Mouse (Mus musculus) liver, adult (tissue): ENCODE measurements around the gene Brk1.

Experiments
- GATA4 ChIP-seq: IDR thresholded peaks from 2 replicates; pipeline ENCODE4 v1.6.1; 2014; ENCODE audit warnings: mild to moderate bottlenecking, low read length; ENCODE audit not compliant: insufficient replicate concordance

Brk1 gene

DNA sequence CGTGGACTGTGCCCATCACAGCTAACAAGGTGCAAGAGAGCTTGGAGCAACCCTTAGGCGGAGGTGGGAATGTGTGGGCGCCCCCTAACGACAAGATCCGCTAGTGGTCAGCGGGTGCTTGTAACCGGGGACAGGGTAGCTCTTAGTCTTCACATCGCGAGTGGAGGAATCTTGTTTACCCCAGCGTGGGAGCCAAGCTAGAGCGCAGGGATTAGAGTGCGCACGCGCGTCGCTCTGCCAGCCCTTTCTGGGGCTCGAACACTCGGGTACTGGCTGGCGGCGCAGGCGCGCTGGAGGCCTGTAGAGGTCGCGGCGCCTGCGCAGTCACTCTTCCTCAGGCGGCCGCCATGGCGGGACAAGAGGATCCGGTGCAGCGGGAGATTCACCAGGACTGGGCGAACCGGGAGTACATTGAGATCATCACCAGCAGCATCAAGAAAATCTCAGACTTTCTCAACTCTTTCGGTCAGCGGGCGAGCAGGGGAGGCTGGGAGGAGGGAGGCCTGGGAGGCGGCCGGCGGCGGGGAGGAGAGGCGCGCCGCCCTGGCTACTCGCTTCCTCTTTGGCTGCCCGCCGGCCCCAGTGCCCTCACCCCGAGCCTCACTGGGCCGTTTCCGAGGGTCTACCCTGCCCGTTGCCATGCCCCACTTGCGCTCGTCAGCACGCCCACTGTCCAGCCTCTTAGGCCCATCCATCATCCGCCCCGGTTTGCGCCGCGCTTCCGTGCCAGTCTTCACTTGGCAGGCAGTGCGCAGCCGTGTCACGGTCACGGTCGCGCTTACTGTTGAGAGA lies at the start of gene Brk1:
Gene Brk1 (plus strand): TSS at position 341 of the 792 bp plus-strand sequence.
- no peak for TF ChIP-seq GATA4

DNA sequence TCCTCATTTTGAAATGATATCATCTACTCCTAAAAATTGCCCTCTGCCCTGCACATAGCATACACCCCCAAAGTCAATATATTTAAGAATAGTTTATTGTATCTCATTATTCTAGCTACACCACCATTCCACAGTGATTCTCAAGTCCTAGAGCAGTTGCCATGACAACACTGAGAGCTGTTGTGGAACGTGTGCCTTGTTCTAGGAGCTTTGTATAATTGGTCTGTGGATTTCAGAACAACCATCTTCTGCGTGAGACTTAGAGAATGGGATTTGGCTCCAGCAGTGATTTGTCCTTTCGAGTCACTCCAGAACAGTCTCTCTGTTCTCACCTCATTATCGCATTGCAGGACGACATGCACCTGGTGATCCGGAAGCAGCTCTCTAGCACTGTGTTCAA lies 44.8 kb upstream of the Brk1 start:
- TF ChIP-seq GATA4 = no peak

DNA sequence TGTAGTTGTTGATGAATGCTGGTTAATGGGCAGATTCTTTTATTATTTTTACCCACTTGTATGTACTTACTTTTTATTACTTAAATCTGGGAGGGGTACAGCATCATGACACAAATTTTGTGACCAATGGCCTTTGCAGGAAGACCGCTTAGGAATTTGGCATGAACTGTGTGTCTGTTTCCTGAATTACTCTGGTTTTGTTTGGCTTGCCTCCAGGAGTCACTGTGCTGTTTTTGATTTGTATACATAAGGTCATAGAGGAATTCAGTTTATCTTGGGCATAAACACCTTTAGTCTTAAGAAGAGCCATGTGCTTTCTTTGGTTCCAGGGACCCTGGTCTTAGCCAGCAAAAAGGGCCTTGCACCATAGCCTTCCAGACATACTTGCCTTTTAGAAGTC lies 40.0 kb upstream of the Brk1 start:
- no peak for TF ChIP-seq GATA4

DNA sequence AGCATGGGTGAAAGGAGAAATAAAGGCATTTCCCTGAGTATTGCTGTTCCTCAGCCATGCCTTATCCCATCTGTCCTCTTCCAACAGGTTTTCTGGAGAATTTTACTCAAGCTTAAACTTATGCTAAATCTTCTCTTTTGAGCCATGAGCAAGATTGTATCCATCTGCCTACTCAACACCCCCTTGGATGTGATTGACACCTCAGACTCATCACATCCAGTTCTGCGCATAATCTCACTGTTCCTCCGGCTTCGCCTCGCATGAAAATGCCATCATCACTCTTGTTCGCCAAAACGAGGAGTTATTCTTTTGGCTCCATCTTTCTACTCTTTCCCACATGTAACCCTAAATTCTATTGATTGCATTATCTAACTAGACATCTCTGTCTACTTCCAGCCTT lies 28.5 kb upstream of the Brk1 start:
- TF ChIP-seq GATA4 = no peak

DNA sequence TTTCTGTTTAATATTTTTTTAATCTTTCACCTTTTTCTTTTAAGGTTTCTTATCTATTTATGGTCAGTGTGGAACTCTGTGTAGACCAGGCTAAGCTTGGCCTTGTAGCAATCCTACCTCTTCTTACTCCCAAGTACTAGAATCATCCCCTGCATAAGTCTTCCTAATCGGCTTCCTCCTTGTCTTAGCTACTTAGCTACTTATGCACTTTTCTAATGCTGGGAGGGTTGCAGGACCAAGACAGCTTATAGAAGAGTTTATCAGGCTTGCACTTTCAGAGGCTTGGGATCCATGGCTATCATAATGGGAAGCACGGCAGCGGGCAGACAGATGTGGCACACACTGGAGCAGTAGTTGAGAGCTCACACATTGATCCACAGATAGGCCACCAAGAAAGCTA lies 25.3 kb upstream of the Brk1 start:
- no peak for TF ChIP-seq GATA4

DNA sequence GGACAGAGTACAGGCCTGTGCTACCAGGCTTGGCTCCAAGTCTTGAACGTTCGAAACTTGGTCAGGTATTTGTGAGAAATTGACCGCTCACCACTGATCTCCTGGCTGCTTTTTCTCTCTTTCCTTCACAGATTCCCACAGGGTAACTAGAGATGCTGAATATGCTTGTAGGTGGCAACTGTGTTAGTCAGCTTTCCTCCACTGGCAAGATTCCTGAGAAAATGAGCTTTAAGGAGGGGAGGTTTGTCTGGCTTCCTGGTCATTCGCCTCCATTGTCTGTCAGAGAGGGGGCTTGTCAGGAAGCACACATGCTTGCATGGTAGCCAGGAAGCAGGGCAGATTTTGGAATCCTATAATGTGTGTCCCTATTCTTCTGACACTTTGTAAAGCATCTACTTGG lies 21.5 kb upstream of the Brk1 start:
- no peak for TF ChIP-seq GATA4

DNA sequence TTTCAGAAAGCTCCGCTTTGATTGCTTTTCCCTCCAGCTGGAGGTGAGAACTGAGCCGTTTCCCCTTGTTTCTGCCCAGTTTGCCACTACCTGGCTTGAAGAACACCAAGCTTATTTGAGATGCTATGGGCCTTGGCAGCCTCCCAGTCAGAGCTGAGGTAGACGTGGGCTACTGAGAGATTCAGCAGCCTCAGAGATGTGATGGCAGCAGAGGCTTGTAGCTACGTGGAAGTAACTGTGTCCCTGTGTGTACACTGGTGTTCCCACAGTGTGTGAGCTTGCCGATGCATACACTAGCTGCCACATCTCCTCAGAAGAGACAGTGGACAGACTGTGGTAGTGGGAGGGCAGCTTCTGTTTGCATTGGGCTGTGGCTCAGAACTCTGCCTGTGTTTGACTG lies 19.5 kb upstream of the Brk1 start:
- TF ChIP-seq GATA4 = no peak

DNA sequence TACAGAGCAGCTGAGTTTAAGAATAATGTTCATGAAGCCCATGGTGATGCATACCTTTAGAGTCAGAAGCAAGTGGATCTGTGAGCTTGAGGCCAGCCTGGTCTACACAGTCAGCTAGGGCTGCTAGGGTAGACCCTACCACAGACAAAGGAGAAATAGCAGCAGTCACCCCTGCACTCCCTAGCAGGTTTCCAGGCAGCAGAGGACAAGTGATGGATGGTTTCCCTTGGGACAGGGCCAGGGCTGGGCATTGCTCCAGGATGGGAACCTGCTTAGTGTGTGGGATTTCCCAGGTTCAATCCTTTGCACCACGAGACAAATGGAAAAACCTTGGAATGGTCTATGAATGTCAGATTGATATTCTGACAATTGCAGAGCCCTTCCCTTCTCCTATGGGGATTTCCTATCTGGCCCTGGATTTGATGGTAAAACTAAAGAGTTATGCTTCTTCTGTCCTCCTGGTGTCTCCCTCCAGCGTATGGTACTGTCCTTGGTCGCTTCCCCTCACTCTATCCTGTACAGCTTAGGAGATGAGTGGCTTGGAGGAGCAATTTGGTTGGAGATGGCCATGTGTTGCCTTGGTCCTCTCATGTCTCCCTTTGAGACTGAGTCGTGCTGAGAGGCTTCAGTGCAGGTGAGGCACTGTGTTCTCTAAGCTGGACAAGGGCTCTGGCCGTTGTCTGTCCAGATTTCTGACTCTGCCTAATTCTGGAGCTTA lies 17.9 kb upstream of the Brk1 start:
- TF ChIP-seq GATA4 = no peak

DNA sequence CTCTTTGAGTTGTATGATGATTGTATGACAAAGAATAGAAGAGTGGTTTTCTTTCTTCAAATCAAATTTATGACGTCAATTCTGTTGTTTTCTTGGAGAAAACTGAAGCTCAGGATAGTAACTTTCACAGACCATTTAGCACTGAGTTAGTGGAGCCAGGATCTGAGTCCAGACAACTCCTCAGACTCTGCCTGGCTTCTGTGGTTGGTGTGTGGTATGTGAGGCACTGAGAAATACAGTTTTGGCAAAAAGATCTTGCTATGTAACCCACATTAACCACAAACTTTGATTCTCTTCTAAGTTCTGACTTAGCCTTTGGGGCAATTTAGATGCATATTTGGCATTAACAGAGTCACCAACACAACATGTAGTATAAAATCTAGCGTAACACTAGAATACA lies 11.9 kb upstream of the Brk1 start:
- no peak for TF ChIP-seq GATA4

DNA sequence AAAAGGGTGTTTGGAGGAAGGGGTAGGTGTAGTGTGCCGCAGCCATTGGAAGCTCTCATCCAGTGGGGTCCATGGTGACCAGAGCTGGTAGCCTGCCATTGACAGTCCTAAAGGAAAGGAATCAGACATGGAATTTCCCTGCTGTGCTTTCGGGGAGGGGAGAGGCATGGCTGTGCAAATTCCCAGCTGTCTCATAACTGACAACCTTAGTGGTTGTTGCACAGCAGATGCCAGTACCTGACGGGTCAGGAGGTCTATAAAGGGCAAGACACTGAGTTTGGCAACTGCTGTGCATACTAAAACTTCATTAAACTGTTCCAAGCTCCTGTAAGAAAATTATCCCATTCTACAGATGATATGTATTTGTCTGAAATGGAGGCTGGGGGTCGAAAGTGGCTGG lies 6.6 kb upstream of the Brk1 start:
- TF ChIP-seq GATA4 = no peak

DNA sequence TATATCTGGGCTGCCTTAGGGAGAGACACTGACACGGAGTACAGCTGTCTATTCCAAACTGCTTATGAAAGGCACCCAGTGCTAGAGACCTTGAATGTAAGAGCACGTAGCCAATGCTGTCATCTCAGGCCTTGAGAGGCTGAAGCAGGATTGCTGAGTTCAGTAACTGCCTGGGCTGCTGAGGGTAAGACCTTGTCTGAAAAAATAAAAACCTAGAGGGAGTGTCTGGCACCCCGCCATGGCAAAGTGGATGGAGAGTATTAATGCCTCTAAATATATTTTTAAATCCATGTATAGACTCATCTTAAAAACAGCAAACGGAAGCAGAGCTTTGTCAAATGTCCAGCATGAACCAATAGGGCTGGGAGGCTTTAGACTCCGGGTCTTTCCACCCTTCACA lies 4.7 kb upstream of the Brk1 start:
- no peak for TF ChIP-seq GATA4

DNA sequence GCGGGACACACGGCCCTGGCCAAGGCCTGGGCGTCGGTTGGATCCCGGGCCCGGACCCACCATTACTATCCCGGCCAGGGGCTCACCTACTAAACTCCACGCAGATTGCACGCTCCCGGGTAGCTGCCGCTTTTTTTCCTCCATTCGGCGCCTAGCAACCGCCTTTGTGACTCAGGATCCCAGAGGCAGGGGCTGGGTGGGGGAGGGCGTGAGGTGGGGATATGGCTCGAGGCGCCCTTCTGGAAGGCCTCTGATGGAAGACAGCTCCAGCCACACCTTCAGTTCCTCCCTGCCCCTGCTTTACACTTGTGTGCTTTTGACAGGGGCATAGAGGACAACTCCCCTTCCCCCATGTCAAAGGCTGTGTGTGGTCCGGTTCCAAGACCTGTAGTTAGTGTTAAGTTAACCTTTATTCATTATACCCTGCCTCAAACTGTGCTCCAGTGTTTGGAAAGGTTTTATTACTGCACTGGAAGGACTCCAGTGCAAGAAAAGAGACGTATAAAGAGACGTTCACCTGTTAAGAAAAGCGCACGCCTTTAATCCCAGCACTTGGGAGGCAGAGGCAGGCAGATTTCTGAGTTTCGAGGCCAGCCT lies 3.9 kb upstream of the Brk1 start, which contains the start of gene Fancd2os:
Gene Fancd2os (minus strand): TSS at position 173 of the 597 bp plus-strand sequence.
- no peak for TF ChIP-seq GATA4

DNA sequence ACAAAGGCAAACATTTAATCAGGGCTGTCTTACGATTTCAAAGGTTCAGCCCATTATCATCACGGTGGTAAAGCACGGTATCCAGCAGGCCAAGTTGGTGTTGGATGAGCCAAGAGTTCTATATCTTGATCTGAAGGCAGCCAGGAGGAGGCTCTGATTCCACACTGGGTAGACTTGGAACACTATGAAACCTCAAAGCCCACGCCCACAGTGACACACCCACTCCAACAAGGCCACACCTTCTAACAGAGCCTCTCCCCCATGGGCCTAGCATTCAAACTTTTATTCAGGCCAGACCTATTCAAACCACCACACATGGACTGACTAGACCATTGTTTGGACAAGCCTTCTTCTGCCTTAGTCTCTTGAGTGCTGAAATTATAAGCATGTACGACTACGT lies 1.8 kb upstream of the Brk1 start:
- TF ChIP-seq GATA4 = no peak

DNA sequence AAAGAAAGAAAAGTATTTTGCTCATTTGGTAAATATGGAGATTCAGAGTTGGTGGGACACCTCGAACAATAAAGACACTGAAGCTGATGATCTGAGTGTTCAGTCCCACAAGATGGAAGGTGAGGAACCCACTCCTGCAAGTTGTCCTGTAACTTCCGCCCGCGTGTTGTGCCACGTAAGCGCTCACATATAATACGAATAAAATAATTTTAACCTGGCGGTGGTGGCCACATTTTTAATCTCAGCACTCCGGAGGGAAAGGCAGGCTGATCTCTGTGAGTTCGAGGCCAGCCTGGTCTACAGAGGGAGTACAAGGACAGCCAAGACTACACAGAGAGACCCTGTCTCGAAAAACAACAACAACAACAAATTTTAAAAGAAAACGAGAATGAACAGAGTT lies 579 bp upstream of the Brk1 start:
- TF ChIP-seq GATA4 = no peak

DNA sequence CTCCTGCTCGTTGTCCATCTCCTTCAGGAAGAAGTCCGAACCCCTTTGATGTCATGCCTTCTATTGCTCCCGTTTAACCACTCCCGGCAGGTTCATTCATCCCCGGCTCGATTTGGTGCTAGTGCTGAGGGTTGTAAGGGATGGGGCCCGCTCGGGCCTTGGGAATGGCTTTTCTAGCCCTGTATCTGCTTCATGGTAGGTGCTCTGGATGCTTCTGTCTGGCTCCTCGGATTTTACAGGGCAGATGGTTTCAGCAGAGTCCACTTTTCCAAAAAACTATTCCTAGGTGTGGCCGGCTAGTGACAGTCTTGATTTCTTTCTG lies 613 bp downstream of the Brk1 start:
- TF ChIP-seq GATA4 = no peak

DNA sequence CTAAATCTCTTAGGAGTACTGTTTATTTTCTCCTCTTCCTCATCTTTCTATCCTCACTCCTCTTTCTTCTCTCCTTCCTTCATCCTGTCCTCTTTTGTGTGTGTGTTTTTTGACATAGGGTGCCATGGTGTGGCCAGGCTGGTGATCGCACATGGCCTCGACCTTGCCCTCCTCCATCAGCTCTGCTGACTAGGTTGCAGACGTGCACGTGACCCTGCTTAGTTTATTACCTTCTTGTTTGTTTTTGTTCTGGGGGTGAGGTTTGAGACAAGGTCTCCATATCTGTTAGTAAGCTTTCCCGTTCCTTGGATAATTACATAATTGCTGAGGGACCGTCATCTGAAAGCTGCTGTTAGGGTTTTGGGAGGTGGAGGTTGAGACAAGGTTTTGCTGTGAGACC lies 4.3 kb downstream of the Brk1 start:
- TF ChIP-seq GATA4 = no peak

DNA sequence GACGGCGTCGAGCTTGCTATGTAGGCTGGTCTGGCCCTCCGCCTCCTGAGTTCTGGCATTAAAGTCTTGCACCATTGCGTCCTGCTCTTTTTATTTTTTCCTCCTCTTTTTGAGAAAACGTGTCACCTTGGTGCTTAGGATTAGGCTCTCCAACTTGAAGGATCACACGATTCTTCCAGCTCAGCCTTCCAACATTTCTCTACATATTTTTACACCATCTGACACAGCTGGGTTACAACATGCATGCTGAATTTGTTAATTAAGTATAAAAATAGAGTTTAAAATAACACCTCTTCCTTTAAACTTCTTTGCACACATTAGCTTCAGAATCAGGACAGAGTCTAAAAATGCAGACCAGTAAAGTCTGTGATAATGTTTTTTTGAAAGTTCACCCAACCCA lies 4.7 kb downstream of the Brk1 start:
- no peak for TF ChIP-seq GATA4
